ENCODE assay signal across 12 mouse cellular contexts in genomic region chrX:73038831-73039230, GRCm38 (mm10). TPM values are rescaled to one million over a fixed set of nuclear protein-coding genes. Genes with fewer than 3 reads are reported as not detected.
"Had no signal": no experiment of that assay in that cellular context is flagged by ENCODE, and none has a peak within 500 bp of the region (broad histone marks: within the 10 kb centered on the region; RNA-seq: fewer than 3 reads in every experiment).

No protein-coding gene starts in this region.

- DNase-seq: liver, postnatal 0 days; lung, adult 2 months; lung, postnatal 14 days; lung, postnatal 36 days; right cerebral cortex, postnatal 14 days; thymus, adult 18-20 months; thymus, postnatal 14 days; thymus, postnatal 36 days had no signal

RNA-seq across cellular contexts. Expression of gene Pnma5, which starts 1.9 kb away (rescaled TPM):
- total RNA-seq: megakaryocyte progenitor cell, adult 5-6 weeks; monocyte, adult 5-6 weeks; neutrophil, adult 5-6 weeks had no signal

RNA-seq across cellular contexts. Expression of gene Pnma3, which starts 25.8 kb away (rescaled TPM):
- total RNA-seq: megakaryocyte progenitor cell, adult 5-6 weeks; monocyte, adult 5-6 weeks; neutrophil, adult 5-6 weeks had no signal

RNA-seq across cellular contexts. Expression of gene Xlr4a, which starts 43.4 kb away (rescaled TPM):
- total RNA-seq: midbrain, postnatal 0 days had no signal

RNA-seq across cellular contexts. Expression of gene Zfp185, which starts 51.7 kb away (rescaled TPM):
- total RNA-seq: megakaryocyte progenitor cell, adult 5-6 weeks; monocyte, adult 5-6 weeks had no signal

RNA-seq across cellular contexts. Expression of gene Xlr3a, which starts 58.1 kb away (rescaled TPM):
- total RNA-seq: monocyte, adult 5-6 weeks had no signal
